Mouse (Mus musculus) cerebellum, adult (tissue): ENCODE measurements at regions not wholly inside any gene's neighbourhood (a gene's known extent, or its start where the extent isn't known, plus 50 kb on each side); places are given as distances from the start of the nearest gene placed in this dataset.

Experiments
- ATAC-seq: cut with Nextera tagmentation; 2 replicates; pipeline ENCODE4 v1.9.2; 2017; ENCODE audit warnings: mild to moderate bottlenecking, moderate library complexity, mixed read lengths; ENCODE audit not compliant: insufficient number of reproducible peaks, low FRiP score, low TSS enrichment

GRCm38 (mm10) chr3:140702271-140702681, 509.9 kb downstream of the Pdha2 start:
- peak; percentile 89 for ATAC-seq

GRCm38 (mm10) chr3:140697295-140697694, 514.9 kb downstream of the Pdha2 start:
- no peak for ATAC-seq

- ATAC-seq, result no peak
Measured at GRCm38 (mm10) chr3:140682794-140683193, 529.4 kb downstream of the Pdha2 start.

GRCm38 (mm10) chr3:140645785-140646388, 566.3 kb downstream of the Pdha2 start:
- ATAC-seq, result no peak

GRCm38 (mm10) chr3:140619885-140620284, 592.3 kb downstream of the Pdha2 start:
- ATAC-seq, result no peak
